Mouse (Mus musculus) T-helper 17 cell (primary cell): ENCODE measurements around the gene Tnik.

Experiments
- in situ Hi-C, 2 experiments: fragments of 300-600 bp; cut with MboI, MseI; formaldehyde crosslinking; loops; 1 replicate in 1 of 2; 2 replicates in 1 of 2; pipeline ENCODE4 v1.15.1; 2025; ENCODE audit warnings: high pct_unique_total_duplicates in 2 of 2

The Tnik gene

DNA sequence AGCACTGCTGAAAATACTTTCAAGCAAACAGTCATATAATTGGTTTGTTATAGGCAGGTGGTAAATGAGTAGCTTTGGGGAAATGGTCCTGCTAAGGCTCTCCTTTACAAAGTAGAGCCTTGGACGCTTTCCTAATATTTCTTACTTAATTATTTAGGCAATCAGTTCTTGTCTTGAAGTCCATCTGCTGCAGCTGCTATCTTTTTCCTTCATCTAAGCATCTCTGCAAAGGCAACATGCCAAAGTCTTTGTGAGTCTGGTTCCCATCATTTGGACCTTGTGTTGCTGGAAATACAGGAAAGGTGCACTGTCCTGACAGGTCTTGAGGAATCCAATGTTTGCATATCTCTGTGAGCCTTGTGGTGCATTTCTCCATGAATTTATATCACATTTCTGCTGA, 82.9 kb downstream of the Tnik start:
- in situ Hi-C loops = no loop called here

DNA sequence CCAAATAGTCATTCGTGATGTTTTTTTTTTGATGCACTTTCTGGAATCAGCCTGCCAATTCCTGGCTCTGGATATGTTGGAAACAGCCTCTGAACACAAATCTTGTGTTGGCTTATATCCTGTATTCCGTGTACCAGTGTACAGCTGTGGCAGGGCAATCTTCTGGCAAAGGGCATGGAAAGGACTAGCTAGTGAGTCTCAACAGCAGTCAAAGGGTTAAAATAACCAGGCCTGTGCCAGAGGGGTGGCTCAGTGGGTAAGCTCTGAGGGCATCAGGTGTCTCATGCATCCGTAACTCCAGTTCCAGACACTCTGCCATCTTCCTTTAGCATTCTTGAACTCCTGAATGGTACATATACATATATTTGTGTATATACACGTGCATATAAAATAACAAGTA, 83.5 kb downstream of the Tnik start:
- in situ Hi-C loops = no loop called here

DNA sequence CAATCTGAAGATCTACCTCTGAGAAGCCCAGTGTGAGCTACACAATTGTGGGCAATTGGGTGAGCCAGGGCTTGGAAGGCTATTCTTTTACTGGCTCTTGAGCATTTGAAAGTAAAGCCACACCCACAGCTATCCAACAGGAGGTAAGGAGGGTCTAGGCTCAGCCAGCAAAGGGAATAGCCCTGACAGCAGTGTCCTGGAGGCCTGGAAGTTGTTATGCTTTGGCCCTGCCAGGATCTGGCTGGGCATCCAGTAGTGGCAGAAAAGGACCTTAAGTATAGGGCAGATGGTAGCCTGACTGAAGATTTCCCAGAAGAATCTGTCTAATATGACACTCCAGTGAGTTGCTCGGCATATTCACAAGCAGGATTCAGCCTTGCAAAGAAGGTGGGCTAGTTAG, 85.7 kb downstream of the Tnik start:
- in situ Hi-C loops = no loop called here

DNA sequence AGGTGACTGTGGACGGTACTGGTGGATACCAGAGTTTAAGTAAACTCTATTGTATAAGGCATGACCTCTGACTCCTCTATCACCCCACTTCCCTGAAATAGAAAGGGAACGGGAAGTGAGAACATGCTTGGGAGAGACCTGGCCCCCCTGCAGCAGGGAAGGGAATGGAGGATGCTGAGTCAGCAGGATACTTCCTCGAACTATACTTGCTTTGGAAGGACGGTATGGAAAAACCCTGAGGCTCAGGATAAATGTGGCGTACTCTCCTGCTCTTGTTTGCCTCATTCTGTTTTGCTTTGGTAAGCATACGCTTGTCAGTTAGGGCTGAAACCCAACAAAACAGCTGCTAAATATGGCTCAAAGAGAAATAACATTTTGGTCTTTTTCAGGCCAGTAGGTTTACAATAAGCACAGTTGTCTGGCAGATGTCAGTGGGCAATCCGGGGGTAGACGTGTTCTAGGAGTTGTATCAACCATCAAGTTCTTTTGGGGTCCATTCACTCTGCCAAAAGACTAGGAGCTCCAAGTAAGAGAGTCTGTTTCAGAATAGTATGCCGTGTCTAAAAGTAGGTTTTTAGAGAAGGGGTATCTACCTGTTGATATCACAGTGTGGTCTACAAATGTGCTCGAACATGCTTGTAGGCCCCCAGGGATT, 87.3 kb downstream of the Tnik start:
- in situ Hi-C loops = no loop called here

DNA sequence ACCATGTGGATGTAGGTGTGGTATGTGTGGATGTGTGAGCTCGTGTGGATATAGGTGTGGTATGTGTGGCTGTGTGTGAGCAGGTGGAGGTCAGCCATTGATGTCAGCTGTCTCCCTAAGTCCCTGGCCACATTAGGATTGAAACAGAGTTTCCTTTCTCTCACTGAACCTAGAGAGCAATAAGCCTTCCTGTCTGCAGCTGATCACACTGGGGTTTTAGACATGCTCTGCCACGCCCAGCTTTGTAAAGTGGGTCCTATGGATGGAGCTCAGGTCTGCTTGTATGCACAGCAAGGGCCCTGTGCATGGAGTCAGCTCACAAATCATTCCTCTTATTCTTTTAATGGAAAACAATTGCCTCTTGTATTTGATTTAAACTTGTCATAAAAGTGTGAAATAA, 95.4 kb downstream of the Tnik start:
- in situ Hi-C loops = no loop called here

DNA sequence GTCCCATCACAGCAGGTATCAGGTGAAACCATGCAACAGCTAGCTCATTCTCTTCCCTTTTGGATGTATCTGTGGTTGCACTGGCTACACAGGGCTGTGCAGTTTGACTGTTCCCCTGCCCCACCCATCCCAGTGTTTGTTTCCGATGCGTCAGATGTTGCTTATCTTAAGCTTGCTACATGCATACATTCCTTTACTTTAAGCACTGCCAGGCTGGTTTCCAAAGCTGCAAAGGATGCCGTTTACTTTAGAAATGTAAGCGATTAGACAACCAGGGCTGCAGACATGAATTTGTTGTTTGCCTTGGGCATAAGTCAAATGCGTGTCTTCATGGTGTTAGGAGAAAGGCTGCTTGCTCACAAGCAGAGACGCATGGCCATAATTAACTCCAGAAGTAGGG, 96.1 kb downstream of the Tnik start:
- in situ Hi-C loops = no loop called here

DNA sequence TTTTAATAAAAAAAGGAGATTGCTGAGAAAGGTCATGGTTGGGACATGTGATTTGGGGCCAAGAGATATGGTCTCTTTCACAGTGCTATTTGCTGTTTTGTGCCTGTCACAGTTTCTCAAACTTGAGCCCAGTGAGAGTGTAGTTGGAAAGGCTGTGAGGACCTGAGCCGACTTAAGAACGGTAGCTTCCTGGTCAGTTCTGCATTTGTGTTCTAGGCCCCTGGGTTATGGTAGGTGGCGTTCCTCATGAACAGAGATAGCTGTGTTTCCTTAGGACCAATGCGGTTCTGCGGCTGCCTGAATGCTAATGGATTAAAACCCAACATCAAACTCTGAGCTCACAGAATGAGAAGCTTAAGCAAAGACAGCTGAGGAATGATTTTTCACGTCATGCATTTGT, 98.0 kb downstream of the Tnik start:
- in situ Hi-C loops = no loop called here

DNA sequence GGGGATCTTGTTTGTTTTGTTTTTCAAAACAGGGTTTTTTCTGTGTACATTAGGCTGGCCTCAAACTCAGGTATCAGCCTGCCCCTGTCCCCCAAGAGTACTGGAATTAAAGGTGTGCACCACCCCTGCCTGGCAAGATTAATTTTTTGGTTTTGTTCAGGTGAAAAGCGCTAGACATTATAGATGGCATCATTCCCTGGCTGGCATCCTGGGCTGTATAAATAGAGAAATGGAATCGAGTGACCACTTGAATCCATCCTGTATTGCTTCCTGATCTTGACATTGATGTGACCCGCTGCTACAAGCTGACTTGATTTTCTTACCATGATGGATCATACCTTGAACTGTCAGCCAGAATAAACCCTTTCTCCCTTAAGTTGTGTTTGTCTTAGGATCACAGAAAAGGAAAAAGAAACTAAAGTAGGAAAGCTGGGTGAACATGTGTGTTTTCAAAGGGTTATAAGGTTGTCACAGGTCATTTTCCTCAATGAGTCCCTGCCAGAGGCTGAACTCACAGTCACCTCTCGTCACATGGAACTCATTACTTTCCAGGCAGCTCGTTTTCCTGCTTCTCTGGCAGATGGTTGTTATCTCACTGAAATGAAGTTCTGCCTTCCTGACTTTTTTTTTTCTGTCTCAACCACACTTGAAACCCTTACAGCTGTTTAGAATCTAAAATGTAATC, 100.6 kb downstream of the Tnik start:
- in situ Hi-C loops = no loop called here

DNA sequence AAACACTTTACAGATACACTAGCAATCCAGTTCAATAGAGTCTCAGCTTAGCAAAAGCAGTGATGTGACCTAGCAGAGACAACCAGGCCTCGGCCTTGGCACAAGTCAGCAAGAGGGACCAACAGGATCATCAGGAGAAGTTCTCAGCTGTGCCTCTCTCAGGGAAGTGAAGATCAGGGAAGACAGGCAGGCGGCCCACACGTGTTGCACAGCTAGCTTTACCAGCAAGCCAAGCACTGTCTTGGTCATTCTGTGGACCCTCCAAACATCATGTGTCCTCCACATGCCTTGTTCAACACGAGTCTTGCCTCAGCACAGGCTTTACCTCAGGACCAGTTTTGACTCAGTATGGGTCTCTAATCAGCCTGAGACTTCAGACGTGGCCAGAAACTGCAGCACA, 105.7 kb downstream of the Tnik start:
- in situ Hi-C loops = no loop called here

DNA sequence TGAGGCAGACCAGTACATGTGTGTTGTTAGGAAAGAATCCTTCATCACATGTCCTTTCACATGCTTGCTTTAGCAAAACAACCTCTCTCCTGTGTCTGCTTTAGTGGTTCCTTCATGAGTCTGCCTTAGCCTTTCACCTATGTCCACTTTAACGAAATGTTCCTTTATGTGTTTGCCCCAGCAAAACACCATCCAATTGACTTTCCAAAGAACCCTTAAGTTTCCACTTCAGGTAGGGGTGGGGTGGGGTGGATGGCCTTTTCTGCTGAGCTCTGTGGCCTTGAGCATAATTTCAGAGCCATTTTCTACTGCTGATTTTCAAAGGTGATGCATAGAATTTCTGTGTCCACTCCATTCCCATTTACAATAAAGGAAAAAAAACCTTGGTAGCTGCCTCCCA, 106.3 kb downstream of the Tnik start:
- in situ Hi-C loops = no loop called here

DNA sequence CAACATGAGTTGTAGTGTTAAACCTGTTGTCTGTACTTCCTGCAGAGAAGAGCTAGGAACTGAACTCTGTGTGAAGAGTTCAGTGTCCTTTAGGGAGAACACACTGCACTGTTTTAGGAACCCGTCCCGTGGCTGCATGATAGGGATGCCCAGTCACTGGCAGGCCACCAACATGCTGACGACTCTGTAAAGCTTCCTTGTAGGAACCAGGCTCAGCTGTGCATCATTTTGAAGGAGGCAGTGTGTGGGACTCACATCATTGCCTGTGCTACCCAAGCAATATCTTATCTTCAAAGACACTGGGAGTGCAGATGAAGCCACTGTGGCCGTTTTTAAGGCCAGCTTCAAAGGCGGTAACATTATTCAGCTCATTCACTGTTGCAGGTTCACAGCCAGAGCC, 106.7 kb downstream of the Tnik start:
- in situ Hi-C loops = no loop called here

DNA sequence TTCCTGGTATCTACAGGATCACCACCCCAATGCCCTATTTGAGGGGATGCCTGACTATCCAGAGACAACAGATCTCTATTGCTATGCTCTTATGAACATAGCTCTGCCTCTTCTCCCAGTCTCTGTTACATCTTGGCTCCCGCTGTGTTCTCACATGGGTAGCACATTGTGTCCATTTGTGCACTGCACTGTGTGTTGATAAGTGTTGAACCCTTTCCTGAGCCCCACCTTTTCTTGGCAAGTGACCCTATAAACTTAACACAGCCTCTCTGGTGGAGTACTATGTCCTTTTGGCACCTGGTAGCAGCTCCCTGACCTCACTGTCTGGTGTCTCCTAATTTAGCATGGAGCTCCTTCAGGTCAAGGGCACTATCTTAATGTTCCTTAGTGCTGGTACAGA, 108.6 kb downstream of the Tnik start:
- in situ Hi-C loops = no loop called here

DNA sequence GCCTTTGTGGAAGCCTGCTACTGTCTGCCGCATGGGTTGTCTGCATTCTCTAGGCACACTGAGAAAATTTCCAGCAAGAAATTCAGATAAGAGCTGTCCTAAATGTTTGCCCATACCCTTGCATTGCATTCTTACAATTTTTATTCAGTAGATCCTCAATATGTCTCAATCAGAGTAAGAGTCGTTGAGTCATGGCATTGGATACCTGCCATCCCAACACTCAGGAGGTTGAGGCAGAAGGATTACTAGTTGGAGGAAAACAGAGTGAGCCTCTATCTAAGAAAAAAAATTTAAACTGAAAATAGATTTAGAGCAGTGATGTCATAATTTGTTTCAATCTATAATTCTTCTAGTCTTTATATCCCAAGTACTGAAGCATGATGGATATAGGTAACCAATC, 109.4 kb downstream of the Tnik start:
- in situ Hi-C loops = no loop called here

DNA sequence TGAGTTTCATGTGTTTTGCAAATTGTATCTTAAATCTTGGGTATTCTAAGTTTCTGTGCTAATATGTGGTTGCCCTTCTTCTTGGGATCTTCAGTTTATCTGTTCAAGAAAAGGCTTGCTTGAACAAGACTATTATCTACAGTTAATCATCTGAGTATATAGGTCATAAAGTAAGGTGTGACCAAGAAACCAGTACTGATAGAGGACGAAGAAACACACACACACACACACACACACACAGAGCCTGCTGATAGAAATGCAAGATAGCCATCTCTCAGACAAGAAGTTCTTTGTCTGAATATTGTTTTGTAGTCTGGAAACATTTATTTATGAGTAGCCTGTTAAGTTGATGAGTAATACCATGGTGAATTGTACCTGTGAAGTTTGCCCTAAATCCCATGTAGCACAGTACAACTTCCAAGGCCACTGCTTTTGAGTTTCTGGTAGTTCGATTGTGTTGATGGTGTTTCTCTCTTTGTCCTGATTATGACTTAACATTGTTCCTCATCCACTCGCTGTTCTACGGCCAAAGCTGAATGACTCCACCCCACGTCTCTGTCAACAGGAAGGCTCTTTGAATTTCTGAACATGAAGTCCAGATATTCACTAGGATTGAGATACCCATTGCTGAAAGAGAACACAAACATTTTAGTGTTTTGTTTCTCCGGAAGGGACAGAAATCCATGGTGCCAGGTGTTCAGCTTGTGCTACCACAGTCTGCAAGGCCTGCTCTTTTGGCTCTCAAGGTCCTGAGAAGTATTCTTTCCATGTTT, 111.9 kb downstream of the Tnik start:
- in situ Hi-C loops = no loop called here

DNA sequence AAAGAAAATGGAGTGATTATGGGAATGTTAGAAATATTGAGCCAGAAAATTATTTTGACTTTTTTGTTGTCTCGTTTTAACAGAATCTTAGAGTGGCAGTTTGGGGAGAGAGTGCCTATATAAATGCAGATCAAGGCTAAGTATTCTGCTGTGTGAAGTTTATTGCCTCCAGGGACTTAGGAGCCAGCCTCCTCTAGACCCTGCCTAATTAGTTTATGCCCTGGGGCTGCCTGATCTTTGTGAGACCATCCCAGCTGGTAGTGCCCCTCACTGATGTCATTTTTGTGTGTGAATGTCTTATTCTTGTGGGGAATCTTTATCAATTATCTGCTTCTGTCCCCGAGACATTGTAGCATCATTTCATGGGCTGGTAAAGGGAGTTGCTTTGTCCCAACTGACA, 117.2 kb downstream of the Tnik start:
- in situ Hi-C loops = no loop called here

DNA sequence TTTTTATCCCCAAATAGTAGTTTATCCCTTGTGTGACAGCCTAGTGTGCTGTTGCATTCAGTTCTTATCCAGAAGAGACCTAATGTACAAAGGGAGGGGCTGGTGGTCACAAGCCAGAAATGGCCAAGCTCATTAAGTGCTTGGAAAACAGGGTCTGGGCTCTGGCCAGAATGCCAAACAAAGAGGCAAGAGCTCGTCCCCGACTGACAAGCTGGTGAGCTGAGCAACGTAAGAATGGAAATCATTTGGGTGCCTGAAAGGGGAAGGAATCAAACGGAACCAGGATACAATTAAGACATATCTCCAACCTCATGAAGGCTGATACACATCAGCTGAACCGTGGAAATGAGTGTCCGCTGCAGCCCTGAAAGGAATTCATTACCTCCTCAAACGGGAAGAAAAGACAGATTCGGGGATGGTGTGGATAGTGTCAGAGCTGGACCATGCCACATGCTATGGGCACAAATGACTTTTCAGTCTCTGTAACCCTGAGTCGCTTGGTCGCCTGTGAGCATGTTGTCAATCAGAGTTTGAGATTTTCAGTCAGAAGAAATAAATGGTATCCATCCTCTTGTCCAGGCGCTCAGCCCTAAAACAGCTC, 120.6 kb downstream of the Tnik start:
- in situ Hi-C loops = no loop called here

DNA sequence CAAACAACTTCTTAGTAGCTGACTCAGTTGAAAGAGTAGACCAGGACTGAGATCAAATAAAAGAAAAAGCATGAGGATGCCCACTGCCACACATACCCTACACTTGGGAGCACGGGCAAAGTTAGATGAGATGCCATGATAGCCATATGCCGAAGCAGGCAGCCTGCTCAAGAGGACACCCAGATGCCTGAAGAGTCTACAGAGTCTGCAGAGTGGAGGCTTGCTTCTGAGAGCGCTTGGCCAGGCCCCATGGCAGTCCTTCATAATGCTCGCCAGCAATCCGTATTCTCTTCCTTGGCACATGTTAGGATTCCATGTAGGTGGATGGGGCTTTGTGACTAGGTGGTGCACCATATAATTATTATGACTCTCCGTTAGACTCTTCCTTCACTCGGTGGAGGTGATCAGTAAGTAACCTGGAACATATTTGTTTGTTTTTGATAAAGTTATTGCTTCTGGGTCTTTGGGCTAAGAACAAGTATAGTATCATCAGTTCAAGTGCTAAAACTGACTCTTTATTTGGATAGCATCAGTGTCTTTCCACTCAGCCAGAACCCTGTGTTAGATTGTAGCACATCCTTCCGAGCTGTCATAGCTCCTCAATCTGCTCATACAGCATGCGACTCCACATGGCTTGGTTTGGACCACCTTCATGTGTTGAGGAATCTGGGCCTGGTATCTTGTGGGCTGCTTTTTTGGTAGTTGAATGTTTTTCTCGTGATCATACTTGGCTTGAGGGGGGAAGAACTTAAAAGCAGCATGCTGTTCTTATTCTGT, 122.4 kb downstream of the Tnik start:
- in situ Hi-C loops = no loop called here

DNA sequence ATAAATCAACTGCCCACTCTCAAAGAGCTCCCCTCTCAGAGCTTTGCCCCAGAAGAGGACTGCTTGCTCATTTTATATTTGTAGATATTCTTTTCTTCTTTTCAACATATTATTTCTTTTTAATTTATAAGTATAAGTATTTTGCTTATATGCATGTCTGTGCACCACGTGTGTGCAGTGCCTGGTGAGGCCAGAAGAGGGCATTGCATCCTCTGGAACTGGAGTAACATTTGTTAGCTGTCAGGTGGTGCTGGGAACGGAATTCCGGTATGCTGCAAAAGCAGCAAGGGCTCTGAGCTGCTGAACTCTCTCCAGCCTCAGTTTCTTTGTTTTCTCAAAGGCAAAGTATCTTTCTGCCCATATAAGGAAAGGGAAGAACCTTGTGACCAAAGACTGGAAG, 125.5 kb downstream of the Tnik start:
- in situ Hi-C loops = no loop called here

DNA sequence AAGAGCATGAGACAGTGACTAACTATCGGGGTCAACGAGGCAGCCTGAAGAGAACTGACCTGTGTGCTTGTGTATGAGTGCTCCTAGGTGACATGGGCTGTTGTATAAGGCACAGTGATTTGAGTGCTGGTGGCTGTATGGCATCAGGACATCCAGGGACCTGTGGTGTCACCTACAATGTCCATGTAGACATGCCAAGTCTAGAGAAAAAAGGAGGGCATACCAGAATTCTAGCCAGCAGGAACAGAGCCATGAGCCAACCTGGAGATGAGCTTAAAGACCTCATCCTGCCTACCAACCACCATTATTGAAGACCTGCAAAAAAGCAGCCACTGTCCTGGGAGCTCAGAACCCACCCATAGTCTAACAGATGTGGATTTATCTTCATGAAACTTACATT, 127.2 kb downstream of the Tnik start:
- in situ Hi-C loops = no loop called here

DNA sequence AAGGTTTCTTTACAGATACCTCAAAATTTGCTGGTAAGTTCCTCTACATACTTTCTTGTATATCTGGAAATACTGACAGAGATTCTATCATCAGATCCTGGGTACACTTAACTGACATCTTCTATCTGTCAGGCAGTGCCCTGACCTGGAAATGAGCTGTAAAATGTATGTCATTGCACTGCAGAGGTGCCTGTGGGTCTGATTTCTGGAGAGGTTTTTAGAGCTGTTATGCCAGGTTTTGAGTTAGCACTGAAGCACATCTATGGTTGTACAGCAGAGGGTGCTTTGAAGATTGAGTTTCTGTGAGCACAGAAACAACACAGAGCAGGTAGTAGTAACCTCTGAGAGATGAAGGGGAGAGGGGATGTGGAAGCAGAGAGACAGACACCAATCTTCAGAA, 129.5 kb downstream of the Tnik start:
- in situ Hi-C loops = no loop called here

DNA sequence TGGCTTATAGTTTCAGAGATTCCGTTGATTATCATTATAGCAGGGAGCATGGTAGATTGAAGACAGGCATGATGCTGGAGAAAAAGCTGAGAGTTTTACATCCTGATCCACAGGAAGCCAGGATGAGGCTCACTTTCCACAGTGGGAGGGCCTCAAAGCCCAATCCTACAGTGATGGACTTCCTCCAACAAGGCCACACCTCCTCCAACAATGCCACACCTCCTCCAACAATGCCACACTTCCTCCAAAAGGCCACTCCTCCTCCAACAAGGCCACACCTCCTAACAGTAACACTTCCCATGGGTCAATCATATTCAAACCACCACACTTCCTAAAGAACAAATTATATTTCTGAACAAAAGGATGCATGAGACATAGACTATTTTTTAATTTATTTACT, 135.8 kb downstream of the Tnik start:
- in situ Hi-C loops = no loop called here
